ENCODE assay signal across 15 mouse cellular contexts in the genomic region with DNA sequence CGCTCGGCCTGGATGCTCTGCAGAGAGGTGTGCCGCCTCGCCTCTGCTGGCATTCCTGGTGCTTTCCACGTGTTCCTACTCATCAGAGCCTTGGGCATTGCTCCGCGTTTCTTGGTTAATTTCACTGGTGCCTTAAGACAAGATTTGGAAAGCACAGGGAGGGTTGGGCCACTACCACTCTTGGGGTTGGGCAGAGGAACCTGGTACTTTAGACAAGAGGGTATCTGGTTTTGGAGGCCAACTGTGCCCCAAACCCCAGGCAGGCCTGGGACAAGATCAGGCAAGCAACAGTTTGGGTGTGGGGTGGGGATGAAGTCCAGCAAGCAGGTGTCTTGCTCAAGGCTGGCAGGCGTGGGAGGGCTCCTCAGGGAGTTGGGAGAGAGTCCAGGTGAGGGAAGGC.
"Had no signal": no experiment of that assay in that cellular context is flagged by ENCODE, and none has a peak within 500 bp of the region (broad histone marks: within the 10 kb centered on the region; RNA-seq: fewer than 3 reads in every experiment).

No protein-coding gene starts in this region.

- H3K4me3 ChIP-seq: neural tube, embryonic 13.5 days; neural tube, embryonic 15.5 days; stomach, embryonic 15.5 days had no signal

- H3K27me3 ChIP-seq: neural tube, embryonic 13.5 days; neural tube, embryonic 15.5 days; stomach, embryonic 15.5 days had no signal

- H3K4me2 ChIP-seq: neural tube, embryonic 13.5 days; neural tube, embryonic 15.5 days; stomach, embryonic 15.5 days had no signal

- H3K9me3 ChIP-seq: neural tube, embryonic 13.5 days; neural tube, embryonic 15.5 days; stomach, embryonic 15.5 days had no signal

- H3K4me1 ChIP-seq: neural tube, embryonic 13.5 days; neural tube, embryonic 15.5 days; stomach, embryonic 15.5 days had no signal

- H3K9ac ChIP-seq: neural tube, embryonic 13.5 days; neural tube, embryonic 15.5 days; stomach, embryonic 15.5 days had no signal

- H3K27ac ChIP-seq: neural tube, embryonic 13.5 days; neural tube, embryonic 15.5 days; stomach, embryonic 15.5 days; stomach, postnatal 0 days had no signal

- H3K36me3 ChIP-seq: neural tube, embryonic 13.5 days; neural tube, embryonic 15.5 days; stomach, embryonic 15.5 days had no signal

- DNase-seq: retina, postnatal 1 day; right cerebral cortex, adult 18-20 months; right cerebral cortex, postnatal 14 days; right cerebral cortex, postnatal 4 days; spleen, adult 18-20 months; thymus, adult 18-20 months; thymus, adult 2 months; thymus, postnatal 14 days; thymus, postnatal 25 days; thymus, postnatal 36 days; thymus, postnatal 4 days had no signal
